Mouse (Mus musculus): ENCODE data around the gene Etnk2.
"Not testable (repeated sequence)": the region's sequence is repeated elsewhere in the genome, so short reads cannot be mapped to it uniquely, and the experiment has no call there.

The Etnk2 gene

GRCm38 (mm10) chr1:133363276-133364021, at the start of gene Etnk2:
Gene Etnk2 (plus strand): TSS chr1:133363572.
- peak; percentile 88 for DNase-seq (ENCODE audit: low spot score)

- no peak for DNase-seq (ENCODE audit: low spot score)
These were observed 49.0 kb upstream of the Etnk2 start for GRCm38 (mm10) chr1:133314364-133314763.

- no peak for DNase-seq (ENCODE audit: low spot score)
These were observed 47.6 kb upstream of the Etnk2 start for GRCm38 (mm10) chr1:133315775-133316174.

- no peak for DNase-seq (ENCODE audit: low spot score)
These were observed 46.8 kb upstream of the Etnk2 start for GRCm38 (mm10) chr1:133316577-133316976.

- no peak for DNase-seq (ENCODE audit: low spot score)
These were observed 46.2 kb upstream of the Etnk2 start for GRCm38 (mm10) chr1:133317149-133317548.

- DNase-seq (ENCODE audit: low spot score) = no peak
These were observed 42.0 kb upstream of the Etnk2 start, which contains the start of gene Kiss1 for GRCm38 (mm10) chr1:133321267-133321925. Gene Kiss1 (plus strand): TSS chr1:133321875.

- no peak for DNase-seq (ENCODE audit: low spot score)
These were observed 40.0 kb upstream of the Etnk2 start for GRCm38 (mm10) chr1:133323333-133323732.

- no peak for DNase-seq (ENCODE audit: low spot score)
These were observed 37.4 kb upstream of the Etnk2 start for GRCm38 (mm10) chr1:133325951-133326350.

GRCm38 (mm10) chr1:133327094-133327493, 36.3 kb upstream of the Etnk2 start:
- no peak for DNase-seq (ENCODE audit: low spot score)

GRCm38 (mm10) chr1:133328299-133328795, 35.0 kb upstream of the Etnk2 start:
- DNase-seq (ENCODE audit: low spot score) = no peak

- peak; percentile 26 for DNase-seq (ENCODE audit: low spot score)
These were observed 34.3 kb upstream of the Etnk2 start for GRCm38 (mm10) chr1:133328896-133329637.

GRCm38 (mm10) chr1:133329638-133329964, 33.8 kb upstream of the Etnk2 start:
- DNase-seq (ENCODE audit: low spot score) = no peak

- no peak for DNase-seq (ENCODE audit: low spot score)
These were observed 32.2 kb upstream of the Etnk2 start for GRCm38 (mm10) chr1:133331142-133331541.

- no peak for DNase-seq (ENCODE audit: low spot score)
These were observed 30.5 kb upstream of the Etnk2 start for GRCm38 (mm10) chr1:133332656-133333430.

- no peak for DNase-seq (ENCODE audit: low spot score)
These were observed 29.4 kb upstream of the Etnk2 start for GRCm38 (mm10) chr1:133333937-133334336.

- not testable (repeated sequence) for DNase-seq (ENCODE audit: low spot score)
These were observed 23.0 kb upstream of the Etnk2 start for GRCm38 (mm10) chr1:133340403-133340802.

GRCm38 (mm10) chr1:133344357-133344756, 19.0 kb upstream of the Etnk2 start:
- DNase-seq (ENCODE audit: low spot score) = no peak

GRCm38 (mm10) chr1:133346531-133346930, 16.8 kb upstream of the Etnk2 start:
- DNase-seq (ENCODE audit: low spot score) = no peak

GRCm38 (mm10) chr1:133347226-133347625, 16.1 kb upstream of the Etnk2 start:
- no peak for DNase-seq (ENCODE audit: low spot score)

- DNase-seq (ENCODE audit: low spot score) = no peak
These were observed 15.5 kb upstream of the Etnk2 start for GRCm38 (mm10) chr1:133347693-133348520.

- no peak for DNase-seq (ENCODE audit: low spot score)
These were observed 13.2 kb upstream of the Etnk2 start, which contains the start of gene Ren1 for GRCm38 (mm10) chr1:133350210-133350609. Gene Ren1 (plus strand): TSS chr1:133350510.
